17 mouse cellular contexts compared by ENCODE assay signal in the genomic region with DNA sequence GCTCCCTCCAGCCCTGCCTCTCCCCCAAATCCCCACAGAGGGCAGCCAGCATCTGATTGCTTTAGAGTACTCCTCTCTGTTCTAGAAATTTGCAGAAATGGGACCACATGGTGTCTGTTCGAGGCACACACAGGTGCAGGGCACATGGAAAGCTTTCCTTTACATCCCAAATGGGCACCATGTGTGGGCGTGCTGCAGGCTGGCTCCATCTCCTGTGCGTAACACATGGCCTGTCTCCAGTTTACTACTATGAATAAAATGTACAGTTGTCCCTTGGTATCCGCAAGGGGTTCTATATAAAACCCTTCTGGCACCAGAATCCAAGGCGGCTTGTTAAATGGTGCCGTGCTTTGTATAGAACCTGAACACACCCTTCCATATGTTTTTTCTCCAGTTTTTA. TPM values are rescaled to one million over a fixed set of nuclear protein-coding genes. Genes with fewer than 3 reads are reported as not detected.
DNase-seq lines count a peak whose midpoint lies in the region; ATAC-seq lines count a peak whose summit lies in the region.
"Had no signal": no experiment of that assay in that cellular context is flagged by ENCODE, and none has a peak within 500 bp of the region (broad histone marks: within the 10 kb centered on the region; RNA-seq: fewer than 3 reads in every experiment).

No protein-coding gene starts in this region.

- no peaks in the 10 kb centered on the region for H3K9me3 ChIP-seq in embryonic facial prominence, embryonic 11.5 days (replicated peaks; ENCODE audit: control insufficient read depth, low read length)
- H3K9me3 ChIP-seq in embryonic facial prominence, embryonic 10.5 days = no peaks in the 10 kb centered on the region
- H3K9me3 ChIP-seq in kidney, embryonic 16.5 days (ENCODE audit: low read length) = no peaks in the 10 kb centered on the region
- H3K9me3 ChIP-seq: embryonic facial prominence, embryonic 12.5 days; hindbrain, embryonic 15.5 days; liver, embryonic 15.5 days; midbrain, embryonic 10.5 days had no signal

- no peak for ATAC-seq in embryonic facial prominence, embryonic 11.5 days (replicated peaks; ENCODE audit: insufficient number of reproducible peaks, low FRiP score, low TSS enrichment, low read depth)
- ATAC-seq in kidney, embryonic 16.5 days (ENCODE audit: low FRiP score, low TSS enrichment) = no peak
- ATAC-seq: intestine, postnatal 0 days had no signal

- DNase-seq in embryonic facial prominence, embryonic 11.5 days (ENCODE audit: low spot score) = peak; percentile 8
- DNase-seq in embryonic facial prominence, embryonic 10.5 days (ENCODE audit: low spot score) = no peak
- peak; percentile 89 for DNase-seq in brain, adult 2 months (ENCODE audit: low read depth, low spot score)
- DNase-seq in frontal cortex, postnatal 10 days (ENCODE audit: low spot score in 2 of 2) = peak; percentile 54 to 71
- peak; percentile 72 to 85 for DNase-seq in left cerebral cortex, postnatal 36 days (ENCODE audit: low spot score in 2 of 2)
- no peak for DNase-seq in gastrocnemius, postnatal 25 days
- no peak for DNase-seq in kidney, adult 9 months
- DNase-seq: adrenal gland, postnatal 25 days; gastrocnemius, postnatal 14 days; kidney, postnatal 25 days had no signal

- WGBS in embryonic facial prominence, embryonic 11.5 days = 82% methylated on average over 6 of the region's 6 CpGs
- 85% methylated on average over 6 of the region's 6 CpGs for WGBS in embryonic facial prominence, embryonic 10.5 days
- WGBS in kidney, embryonic 16.5 days = 85% methylated on average over 6 of the region's 6 CpGs

- H3K4me2 ChIP-seq in embryonic facial prominence, embryonic 11.5 days (ENCODE audit: low read depth, low read length) = no peak overlapping the region
- no peak overlapping the region for H3K4me2 ChIP-seq in kidney, embryonic 16.5 days (replicated peaks; ENCODE audit: low read depth, low read length)
- H3K4me2 ChIP-seq: embryonic facial prominence, embryonic 12.5 days; heart, embryonic 11.5 days; hindbrain, embryonic 15.5 days; liver, embryonic 15.5 days had no signal

- H3K4me1 ChIP-seq in embryonic facial prominence, embryonic 11.5 days (ENCODE audit: control insufficient read depth, insufficient read depth, low read length) = no peaks in the 10 kb centered on the region
- peaks cover 10% of the 10 kb centered on the region for H3K4me1 ChIP-seq in embryonic facial prominence, embryonic 10.5 days
- no peaks in the 10 kb centered on the region for H3K4me1 ChIP-seq in kidney, embryonic 16.5 days (ENCODE audit: insufficient read depth, low read length)

- no peak overlapping the region for H3K4me3 ChIP-seq in embryonic facial prominence, embryonic 11.5 days (ENCODE audit: low read depth, low read length)
- no peak overlapping the region for H3K4me3 ChIP-seq in embryonic facial prominence, embryonic 10.5 days
- H3K4me3 ChIP-seq in kidney, embryonic 16.5 days (ENCODE audit: low read length) = no peak overlapping the region
- H3K4me3 ChIP-seq: embryonic facial prominence, embryonic 12.5 days; hindbrain, embryonic 15.5 days; liver, embryonic 15.5 days; midbrain, embryonic 10.5 days had no signal

- H3K27ac ChIP-seq in embryonic facial prominence, embryonic 11.5 days (replicated peaks; ENCODE audit: low read depth, low read length) = no peak overlapping the region
- no peak overlapping the region for H3K27ac ChIP-seq in embryonic facial prominence, embryonic 10.5 days (replicated peaks)
- no peak overlapping the region for H3K27ac ChIP-seq in kidney, embryonic 16.5 days (ENCODE audit: low read length)
- H3K27ac ChIP-seq: embryonic facial prominence, embryonic 12.5 days; hindbrain, embryonic 15.5 days; liver, embryonic 15.5 days; midbrain, embryonic 10.5 days had no signal

- H3K36me3 ChIP-seq in embryonic facial prominence, embryonic 11.5 days (replicated peaks; ENCODE audit: control insufficient read depth, insufficient read depth, low read depth, low read length) = no peaks in the 10 kb centered on the region
- no peaks in the 10 kb centered on the region for H3K36me3 ChIP-seq in embryonic facial prominence, embryonic 10.5 days (replicated peaks)
- H3K36me3 ChIP-seq in kidney, embryonic 16.5 days (ENCODE audit: insufficient read depth, low read length) = no peaks in the 10 kb centered on the region
- H3K36me3 ChIP-seq: embryonic facial prominence, embryonic 12.5 days; hindbrain, embryonic 15.5 days; liver, embryonic 15.5 days; midbrain, embryonic 10.5 days had no signal

- intact Hi-C loops in left cerebral cortex, postnatal 36 days (cut with DNase I) = no loop called here

- H3K27me3 ChIP-seq in embryonic facial prominence, embryonic 11.5 days (ENCODE audit: control insufficient read depth, insufficient read depth, low read length) = peaks cover 3% of the 10 kb centered on the region; the same call in 1 of the 2 replicates
- H3K27me3 ChIP-seq in embryonic facial prominence, embryonic 10.5 days (replicated peaks; ENCODE audit: low read depth, poor library complexity, severe bottlenecking) = peaks cover 28% of the 10 kb centered on the region
- H3K27me3 ChIP-seq in kidney, embryonic 16.5 days (ENCODE audit: insufficient read depth, low read length) = peaks cover 6% of the 10 kb centered on the region; the same call in 1 of the 2 replicates

- no peak overlapping the region for H3K9ac ChIP-seq in embryonic facial prominence, embryonic 11.5 days (replicated peaks; ENCODE audit: low read length)
- no peak overlapping the region for H3K9ac ChIP-seq in kidney, embryonic 16.5 days (replicated peaks; ENCODE audit: low read length)
- H3K9ac ChIP-seq: embryonic facial prominence, embryonic 12.5 days; hindbrain, embryonic 15.5 days; liver, embryonic 15.5 days had no signal

RNA-seq across cellular contexts. Expression of a gene that starts 4.6 kb away (rescaled TPM):
- 9.5 and 14.4 TPM in 2 replicates for polyA plus RNA-seq in embryonic facial prominence, embryonic 11.5 days (2014; fragmentation: Nextera tagmentation; extraction: Ambion mirVana)
- polyA plus RNA-seq in embryonic facial prominence, embryonic 10.5 days (2016; fragmentation: Nextera tagmentation; extraction: Ambion mirVana) = 18.1 and 19.6 TPM in 2 replicates
- 10 to 100 TPM in 1 of 2 experiments, 1 to 10 TPM in 1; 8.9 to 17.0 TPM for total RNA-seq in left cerebral cortex, postnatal 36 days (2021)
- total RNA-seq in gastrocnemius, postnatal 25 days (2021) = under 1 TPM; 0.16 to 0.26 TPM
- polyA plus RNA-seq in kidney, embryonic 16.5 days (2015; fragmentation: Nextera tagmentation; extraction: Ambion mirVana) = 5.1 and 6.2 TPM in 2 replicates

Comparison
In these comparisons a context has a peak if more than half of its experiments do, and no peak if none do; other contexts are left out.
1. DNase-seq: peak in embryonic facial prominence, embryonic 11.5 days (single experiment), brain, adult 2 months (single experiment), frontal cortex, postnatal 10 days (2 of 2) and left cerebral cortex, postnatal 36 days (2 of 2); none in embryonic facial prominence, embryonic 10.5 days (single experiment), gastrocnemius, postnatal 25 days (single experiment) and kidney, adult 9 months (single experiment).